Mouse (Mus musculus) bone marrow, adult 2 months (tissue): ENCODE results near the gene Mrpl50.
"Not testable (repeated sequence)": the region's sequence is repeated elsewhere in the genome, so short reads cannot be mapped to it uniquely, and the experiment has no call there.

Experiments used
- CTCF ChIP-seq: fragments of 200-500 bp; IDR thresholded peaks from 2 replicates; pipeline ENCODE4 v1.5.1; 2011; ENCODE audit warnings: low read length, control low read depth; ENCODE audit not compliant: control insufficient read depth, insufficient read depth
- POLR2A ChIP-seq: fragments of 200-500 bp; IDR thresholded peaks from 2 replicates; pipeline ENCODE4 v1.6.1; 2011; ENCODE audit warnings: low read depth, mild to moderate bottlenecking, control low read depth, low read length, borderline replicate concordance; ENCODE audit not compliant: control insufficient read depth

GRCm38 (mm10) chr4:49479035-49479434 is 41.9 kb downstream of the Mrpl50 start:
- TF ChIP-seq CTCF, POLR2A: not testable (repeated sequence)
